Mouse (Mus musculus) layer of hippocampus, postnatal 10 days (tissue): Measurements from ENCODE around the gene Tmem30c. TPM values are rescaled to one million over a fixed set of nuclear protein-coding genes. Genes with fewer than 3 reads are reported as not detected.
A peak's percentile ranks its signal among the peaks of the same experiment; 100 is the strongest.
"Not testable (repeated sequence)": the region's sequence is repeated elsewhere in the genome, so short reads cannot be mapped to it uniquely, and the experiment has no call there.

ENCODE experiments used
- DNase-seq, 2 experiments: peaks; one replicate each; pipeline ENCODE4 v3.0.0; 2021; ENCODE audit warnings: low spot score in 2 of 2
- total RNA-seq, 2 experiments: library from RNA; stranded (reverse); gene quantifications; 2 replicates each; pipeline ENCODE4 v1.2.3; 2021

Gene Tmem30c
- total RNA-seq, 2 experiments from 2014 or later: 0.11 to 0.53 TPM

DNA sequence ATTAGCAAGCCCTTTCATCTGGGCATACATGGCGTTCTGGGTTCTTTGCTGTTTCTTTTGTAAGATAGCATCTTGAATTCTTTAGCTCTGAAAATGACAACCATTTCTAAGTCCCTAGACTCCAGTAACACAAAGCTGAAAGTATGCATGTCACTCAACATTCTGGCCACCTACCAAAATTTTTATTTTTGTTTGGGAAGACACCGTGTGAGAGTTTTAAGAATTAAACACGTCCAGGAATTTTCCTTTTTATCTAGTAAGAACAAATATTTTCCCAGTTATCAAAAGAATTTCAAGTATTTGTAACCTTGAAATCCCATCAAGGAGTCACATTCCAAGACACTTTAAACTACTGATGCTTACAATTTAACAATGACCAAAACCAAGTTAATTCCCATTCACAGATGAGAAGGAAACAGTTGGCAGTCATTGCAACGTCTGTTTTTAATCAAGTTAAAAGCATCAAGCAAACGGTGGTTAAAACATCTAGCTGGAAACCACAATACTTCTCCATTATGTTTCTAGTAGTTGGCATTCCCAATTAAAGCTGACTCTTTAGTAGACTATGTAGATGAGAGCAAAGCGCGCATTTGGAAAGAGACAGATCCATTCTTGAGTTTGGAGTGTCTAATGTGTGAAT, 56.7 kb downstream of the Tmem30c start:
- no peak for DNase-seq

DNA sequence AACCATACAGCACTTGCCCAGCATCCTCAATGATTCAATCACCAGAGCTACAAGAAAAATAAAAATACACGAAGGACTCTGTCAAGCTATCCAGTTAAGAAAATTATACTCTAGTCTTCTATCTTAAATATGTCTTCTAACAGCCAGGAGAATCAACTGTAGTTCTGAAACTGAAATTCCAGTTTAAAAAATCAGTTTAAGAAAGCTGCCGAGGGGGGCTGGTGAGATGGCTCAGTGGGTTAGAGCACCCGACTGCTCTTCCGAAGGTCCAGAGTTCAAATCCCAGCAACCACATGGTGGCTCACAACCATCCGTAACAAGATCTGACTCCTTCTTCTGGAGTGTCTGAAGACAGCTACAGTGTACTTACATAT, 60.7 kb downstream of the Tmem30c start:
- not testable (repeated sequence) for DNase-seq

DNA sequence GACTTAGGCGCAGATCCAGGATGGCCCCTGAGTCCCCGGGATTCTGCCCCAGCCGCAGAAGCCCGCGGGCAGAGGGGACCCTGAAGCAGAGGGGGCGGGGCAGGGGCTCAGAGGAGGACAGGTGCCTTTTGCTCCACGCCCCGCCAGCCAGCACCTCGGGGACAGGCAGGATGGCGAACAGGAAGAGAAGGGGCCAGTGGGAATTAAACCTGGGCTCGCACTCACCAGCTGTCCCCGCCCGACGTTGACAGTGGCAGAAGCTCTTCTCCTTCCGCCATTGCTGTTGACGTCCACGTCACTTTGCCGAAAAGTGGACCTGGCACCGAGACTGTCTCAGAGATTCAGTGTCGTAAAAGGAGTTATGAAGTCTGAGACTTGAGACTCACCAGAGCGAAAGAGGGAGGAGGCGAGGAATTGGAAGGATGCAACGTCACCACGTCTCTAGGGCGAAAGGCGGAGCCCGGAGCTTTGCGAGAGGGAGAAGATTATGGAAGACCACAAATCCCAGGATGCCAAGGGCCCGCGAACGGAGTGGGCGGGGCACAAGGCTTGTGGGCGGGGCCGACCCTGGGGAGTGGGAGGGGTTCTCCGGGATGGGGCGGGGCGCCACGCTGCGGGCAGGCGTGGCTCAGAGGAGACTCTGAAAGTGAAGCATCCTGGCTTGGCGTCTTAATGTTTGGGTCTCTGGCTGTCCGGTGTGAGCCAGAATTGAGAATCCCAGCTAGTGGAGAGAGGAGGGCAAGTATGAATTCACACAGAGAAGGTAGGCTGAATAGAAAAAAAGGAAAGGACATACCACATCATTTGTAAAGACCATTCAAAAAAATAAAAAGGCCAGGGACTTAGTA, 61.4 kb downstream of the Tmem30c start, which contains the start of gene Tbc1d23:
Tbc1d23 (minus strand) TSS at position 416 of the 848 bp plus-strand sequence.
- DNase-seq: peak; percentile 96 to 97

DNA sequence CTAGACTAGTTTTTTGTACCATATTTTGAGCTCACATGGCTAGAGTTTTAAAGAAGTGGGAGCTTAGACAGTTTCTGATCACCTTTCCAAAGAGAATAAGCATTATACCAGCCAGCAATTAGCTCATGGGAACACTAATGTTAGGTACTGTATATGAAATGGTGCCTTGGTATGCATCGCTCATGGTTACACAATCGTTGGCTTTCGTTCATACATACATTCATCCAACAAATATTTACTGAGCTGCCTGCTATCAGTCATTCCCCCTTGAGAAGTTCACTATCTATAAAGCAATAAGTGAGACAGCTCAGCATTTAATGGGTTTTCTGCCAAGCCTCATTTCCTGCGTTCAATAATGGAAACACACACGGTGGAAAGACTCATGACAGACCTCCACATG, 66.2 kb downstream of the Tmem30c start:
- DNase-seq: no peak

DNA sequence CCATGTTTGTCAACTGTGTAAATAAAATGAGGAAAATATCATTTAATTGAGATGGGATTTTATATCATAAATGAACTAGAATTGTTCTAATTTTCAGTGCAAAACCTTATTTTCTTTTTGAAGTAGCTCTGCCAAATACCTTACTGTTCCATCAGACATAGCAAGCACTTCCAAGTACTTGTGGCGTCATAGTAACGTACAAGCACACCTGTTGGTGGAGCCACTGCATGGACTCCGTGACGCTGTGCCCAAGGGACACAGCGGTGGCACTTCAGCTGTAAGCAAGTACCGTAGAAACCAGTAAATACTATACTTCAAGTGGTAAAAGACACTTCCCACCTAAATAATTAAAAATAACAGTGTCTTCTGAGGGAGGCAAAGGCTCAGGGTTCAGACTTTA, 72.3 kb downstream of the Tmem30c start:
- DNase-seq: no peak

Other genes with a start within 250 kb of the Tmem30c start
- under 1 TPM in 1 of 2 experiments, not detected in 1; 0.16 TPM for gene Tmem45a2, start 221.5 kb downstream of the Tmem30c start, total RNA-seq
- gene Tomm70a, start 171.2 kb downstream of the Tmem30c start, total RNA-seq: 100 to 1,000 TPM; 115 to 117 TPM
- 10 to 100 TPM; 21.3 to 23.8 TPM for gene Nit2, start 125.5 kb downstream of the Tmem30c start, total RNA-seq
- gene Tbc1d23, start 61.4 kb downstream of the Tmem30c start, total RNA-seq: 10 to 100 TPM; 42.0 to 55.3 TPM
- gene Filip1l, start 60.2 kb upstream of the Tmem30c start, total RNA-seq: 1 to 10 TPM; 4.4 to 5.5 TPM